Mouse (Mus musculus) heart, embryonic 10.5 days (tissue): Measurements from ENCODE around the gene Nr2f2. TPM values are rescaled to one million over a fixed set of nuclear protein-coding genes. Genes with fewer than 3 reads are reported as not detected.

Source experiments
- DNase-seq: peaks from one replicate; pipeline ENCODE4 v3.0.0-alpha.2; 2017; ENCODE audit warnings: low spot score
- H3K27ac ChIP-seq: fragments of 300-500 bp; sonication (generic); 2 replicates; pipeline ENCODE4 v1.5.1; 2016; ENCODE audit warnings: mild to moderate bottlenecking
- H3K27me3 ChIP-seq: fragments of 300-500 bp; sonication (generic); 2 replicates; pipeline ENCODE4 v1.6.1; 2016; ENCODE audit warnings: mild to moderate bottlenecking; ENCODE audit not compliant: poor library complexity, insufficient read depth, severe bottlenecking
- H3K36me3 ChIP-seq: fragments of 300-500 bp; sonication (generic); 2 replicates; pipeline ENCODE4 v1.6.1; 2016; ENCODE audit warnings: mild to moderate bottlenecking, moderate library complexity
- H3K4me1 ChIP-seq: fragments of 300-500 bp; sonication (generic); 2 replicates; pipeline ENCODE4 v1.6.1; 2016; ENCODE audit warnings: mild to moderate bottlenecking
- H3K4me3 ChIP-seq: fragments of 300-500 bp; sonication (generic); 2 replicates; pipeline ENCODE4 v1.5.1; 2016; ENCODE audit warnings: mild to moderate bottlenecking, moderate library complexity
- H3K9me3 ChIP-seq: fragments of 300-500 bp; sonication (generic); 2 replicates; pipeline ENCODE4 v1.6.1; 2016; ENCODE audit warnings: mild to moderate bottlenecking, moderate library complexity
- WGBS: fragments of 180-500 bp; shearing (Covaris S2); methylation state at CpG from one replicate; pipeline ENCODE4 v1.1.7; 2016; 5-methylcytosine and 5-hydroxymethylcytosine counted together
- polyA plus RNA-seq: library from polyadenylated mRNA; unstranded; fragments of >200 nt; fragmentation: Nextera tagmentation; extraction: Ambion mirVana; gene quantifications from 2 replicates; pipeline ENCODE4 v1.2.1, GENCODE M21; 2016

The Nr2f2 gene
- polyA plus RNA-seq, 1 experiment from 2014 or later: 48.0 TPM

DNA sequence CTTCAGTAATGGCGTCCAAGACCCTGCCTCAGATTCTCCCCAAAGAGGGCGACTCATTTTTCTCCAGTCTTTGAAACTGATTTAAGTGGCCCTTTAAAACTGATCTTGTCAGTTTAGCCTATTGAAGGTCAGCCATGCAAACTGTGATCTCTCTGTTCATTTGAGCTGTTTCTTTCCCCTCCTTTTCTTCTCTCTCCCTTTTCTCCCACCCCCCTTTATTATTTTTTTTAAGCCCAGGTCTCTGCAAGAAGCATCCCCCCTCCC is 11.2 kb downstream of the Nr2f2 start:
- Histone ChIP-seq H3K36me3 (peaks cover 27% of the 10 kb centered on the region), H3K27ac (peak overlapping the region; percentile 77)

DNA sequence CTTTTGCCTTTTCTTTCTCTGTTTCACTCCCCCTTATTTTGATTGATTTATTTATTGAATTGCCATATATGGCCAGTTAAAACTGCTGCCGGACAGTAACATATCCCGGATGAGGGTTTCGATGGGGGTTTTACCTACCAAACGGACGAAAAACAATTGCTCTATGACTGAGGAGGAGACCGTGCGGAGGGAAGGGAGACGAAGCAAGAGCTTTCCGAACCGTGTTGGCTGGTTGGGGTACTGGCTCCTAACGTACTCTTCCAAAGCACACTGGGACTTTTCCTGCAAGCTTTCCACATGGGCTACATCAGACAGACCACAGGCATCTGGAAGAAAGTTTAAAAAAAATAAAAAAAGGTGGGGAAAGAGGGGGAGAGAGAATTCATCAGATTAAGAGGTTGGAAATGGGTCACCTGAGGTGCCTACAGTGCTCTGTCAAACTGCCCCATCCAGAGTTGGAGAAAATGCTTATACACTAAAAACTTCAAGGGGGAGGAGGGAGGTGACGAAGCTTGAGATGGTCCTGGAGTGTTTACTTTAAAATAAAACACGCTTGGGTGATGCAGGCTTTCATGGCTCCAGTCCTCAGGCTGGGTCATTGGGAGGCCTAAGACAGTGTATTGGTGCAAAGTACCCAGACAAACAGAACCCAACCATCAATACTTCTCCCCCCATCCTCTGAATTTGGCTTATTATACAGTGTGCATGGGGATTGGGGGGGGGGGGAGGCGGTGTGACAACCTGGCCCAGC is 11.8 kb downstream of the Nr2f2 start:
- H3K27ac ChIP-seq: peak overlapping the region; percentile 77

More for the DNA sequence above, 11.2 kb downstream of the Nr2f2 start:
- peak overlapping the region; percentile 82 for H3K4me3 ChIP-seq
- H3K4me1 ChIP-seq: peaks cover 9% of the 10 kb centered on the region
- DNase-seq: no peak
- H3K9me3 ChIP-seq: no peaks in the 10 kb centered on the region
- 15% methylated on average over 2 of the region's 2 CpGs for WGBS
- peaks cover 40% of the 10 kb centered on the region for H3K27me3 ChIP-seq

GRCm38 (mm10) chr7:70353151-70353550 is 13.4 kb downstream of the Nr2f2 start:
- peaks cover 56% of the 10 kb centered on the region for H3K27me3 ChIP-seq

More for the DNA sequence above, 11.8 kb downstream of the Nr2f2 start:
- Histone ChIP-seq H3K4me1 (peaks cover 14% of the 10 kb centered on the region), H3K9me3 (no peaks in the 10 kb centered on the region), H3K36me3 (peaks cover 27% of the 10 kb centered on the region), H3K27me3 (peaks cover 44% of the 10 kb centered on the region), H3K4me3 (peak overlapping the region; percentile 82)
- no peak for DNase-seq
- 19% methylated on average over 14 of the region's 14 CpGs for WGBS

DNA sequence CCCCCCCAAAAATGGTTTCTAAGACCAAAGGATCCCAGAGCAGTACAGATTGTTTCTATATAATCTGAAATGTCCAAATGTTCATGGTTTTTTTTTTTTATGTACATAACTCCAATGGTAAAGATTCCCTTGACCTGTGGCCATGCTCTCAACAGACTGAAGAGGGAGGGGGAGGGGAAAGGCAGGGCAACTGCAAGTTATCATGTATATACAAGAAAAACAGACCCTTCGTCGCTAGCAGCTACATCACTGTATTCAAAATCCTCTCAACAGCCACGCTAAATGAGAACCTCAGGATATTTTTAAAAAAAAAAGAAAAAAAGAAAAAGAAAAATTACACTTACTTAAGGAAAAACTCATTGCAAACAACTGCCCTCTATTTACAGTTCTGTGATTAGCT is 13.9 kb downstream of the Nr2f2 start:
- Histone ChIP-seq H3K27me3 (peaks cover 56% of the 10 kb centered on the region), H3K27ac (peak overlapping the region; percentile 93; the same call in 1 of the 2 replicates), H3K4me1 (peaks cover 25% of the 10 kb centered on the region), H3K36me3 (peaks cover 20% of the 10 kb centered on the region), H3K9me3 (no peaks in the 10 kb centered on the region), H3K4me3 (peak overlapping the region; percentile 74)
- peak; percentile 73 for DNase-seq
- WGBS: 11% methylated on average over 3 of the region's 3 CpGs

More at GRCm38 (mm10) chr7:70353151-70353550, 13.4 kb downstream of the Nr2f2 start:
- peaks cover 25% of the 10 kb centered on the region for H3K36me3 ChIP-seq
- DNase-seq: no peak
- H3K27ac ChIP-seq: no peak overlapping the region
- peak overlapping the region; percentile 74 for H3K4me3 ChIP-seq
- H3K9me3 ChIP-seq: no peaks in the 10 kb centered on the region
- peaks cover 25% of the 10 kb centered on the region for H3K4me1 ChIP-seq
- WGBS: 25% methylated on average over 4 of the region's 4 CpGs

GRCm38 (mm10) chr7:70351981-70352560 is 14.5 kb downstream of the Nr2f2 start:
- Histone ChIP-seq H3K36me3 (peaks cover 15% of the 10 kb centered on the region), H3K27me3 (peaks cover 56% of the 10 kb centered on the region), H3K27ac (peak overlapping the region; percentile 93), H3K9me3 (no peaks in the 10 kb centered on the region), H3K4me1 (peaks cover 29% of the 10 kb centered on the region), H3K4me3 (peak overlapping the region; percentile 74)
- WGBS: 0% methylated on average over 1 of the region's 1 CpGs
- DNase-seq: no peak

DNA sequence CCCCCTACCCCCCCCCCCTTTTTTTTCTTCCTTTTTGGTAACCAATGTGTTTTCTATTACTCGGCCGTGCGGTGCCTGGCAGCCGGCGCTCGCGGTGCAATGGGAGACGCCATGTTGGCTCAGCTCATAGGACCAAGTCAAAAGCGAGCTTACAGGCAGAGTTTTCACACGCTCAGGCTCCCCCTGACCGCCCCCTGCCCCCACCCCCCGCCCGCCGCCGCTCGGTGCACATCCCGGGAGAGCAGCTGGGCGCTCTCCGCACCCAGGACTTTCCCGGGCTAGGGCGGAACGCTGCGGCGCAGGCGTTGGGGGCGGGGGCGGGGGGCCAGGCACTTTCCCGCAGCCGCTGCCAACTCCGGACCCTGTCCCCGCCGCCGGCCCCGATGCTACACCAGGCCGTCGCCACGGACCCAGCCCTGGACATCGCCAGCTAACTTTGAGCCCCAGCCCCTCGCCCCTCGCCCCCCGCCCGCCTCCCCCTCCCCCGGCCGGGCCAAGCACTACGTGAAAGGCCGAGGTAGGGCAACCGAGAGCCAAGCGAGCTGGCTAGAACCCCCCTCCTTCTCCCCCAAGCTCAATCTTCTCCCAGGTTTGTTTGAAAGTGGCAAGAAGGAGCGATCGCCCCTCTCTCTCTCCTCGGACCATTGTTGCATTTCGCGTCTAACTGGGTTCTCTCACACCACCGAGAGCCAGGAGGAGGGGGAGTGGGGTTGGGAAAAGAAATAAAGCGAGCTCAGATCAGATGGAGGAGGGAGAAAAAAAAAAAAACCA is 15.6 kb downstream of the Nr2f2 start:
- Histone ChIP-seq H3K9me3 (no peaks in the 10 kb centered on the region), H3K4me3 (peak overlapping the region; percentile 74), H3K27ac (peak overlapping the region; percentile 93), H3K4me1 (peaks cover 35% of the 10 kb centered on the region), H3K36me3 (peaks cover 6% of the 10 kb centered on the region), H3K27me3 (peaks cover 56% of the 10 kb centered on the region)
- WGBS: under 1% methylated on average over 52 of the region's 55 CpGs
- peak; percentile 82 for DNase-seq

- Histone ChIP-seq H3K36me3 (peaks cover 3% of the 10 kb centered on the region; the same call in 1 of the 2 replicates), H3K9me3 (no peaks in the 10 kb centered on the region), H3K4me1 (peaks cover 37% of the 10 kb centered on the region), H3K27me3 (peaks cover 56% of the 10 kb centered on the region), H3K4me3 (peak overlapping the region; percentile 74), H3K27ac (peak overlapping the region; percentile 93)
- DNase-seq: peak; percentile 71
- 7% methylated on average over 20 of the region's 20 CpGs for WGBS
Measured at GRCm38 (mm10) chr7:70349981-70350670, 16.4 kb downstream of the Nr2f2 start.

- Histone ChIP-seq H3K4me1 (peaks cover 44% of the 10 kb centered on the region), H3K27me3 (peaks cover 59% of the 10 kb centered on the region), H3K9me3 (no peaks in the 10 kb centered on the region), H3K36me3 (no peaks in the 10 kb centered on the region), H3K4me3 (peak overlapping the region; percentile 74; the same call in 1 of the 2 replicates), H3K27ac (peak overlapping the region; percentile 93; the same call in 1 of the 2 replicates)
- DNase-seq: peak; percentile 73
- WGBS: 6% methylated on average over 11 of the region's 11 CpGs
Measured at GRCm38 (mm10) chr7:70348977-70349615, 17.4 kb downstream of the Nr2f2 start.

DNA sequence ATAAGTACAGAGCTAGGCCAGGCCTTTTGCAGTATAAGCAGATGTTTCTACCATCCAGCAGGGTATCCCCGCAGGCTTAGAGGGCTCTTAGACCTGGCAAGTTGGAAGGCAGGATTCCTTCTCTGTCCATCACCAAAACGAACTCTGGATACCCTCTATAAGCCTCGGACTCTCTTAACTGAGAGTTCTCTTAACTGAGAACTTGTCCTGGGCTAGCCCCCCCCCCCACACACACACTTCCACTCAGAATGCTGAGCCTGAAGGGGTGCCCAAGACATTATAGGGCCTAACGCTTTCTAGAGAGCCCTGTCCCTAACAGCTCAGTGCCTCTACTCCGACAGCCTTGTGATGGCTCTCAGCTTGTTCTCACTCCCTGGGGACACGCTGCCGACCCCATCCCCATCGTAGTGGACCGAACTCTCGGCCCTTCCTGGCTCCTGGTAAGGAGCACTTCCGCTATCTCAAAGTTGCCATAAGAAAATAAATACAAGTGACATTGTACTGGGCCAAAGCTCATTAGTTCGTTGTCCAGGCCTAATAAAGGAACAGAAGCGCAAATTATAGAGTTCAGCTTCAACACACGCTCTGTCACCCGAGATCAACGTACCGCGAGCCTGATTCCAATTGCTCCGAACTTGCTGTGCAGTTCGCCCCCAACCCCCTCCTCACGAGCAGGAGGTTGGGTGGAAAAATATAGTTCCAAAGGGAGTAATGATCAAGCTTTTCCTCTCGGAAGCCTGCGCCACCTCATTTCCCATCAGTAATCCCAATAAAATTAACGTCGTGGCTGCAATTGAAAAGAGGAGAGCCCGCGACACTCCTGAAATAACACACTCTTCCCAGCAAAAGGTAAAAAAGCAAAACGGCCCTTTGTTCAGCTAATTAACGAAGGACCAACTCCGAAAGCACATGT is 18.2 kb downstream of the Nr2f2 start:
- Histone ChIP-seq H3K27ac (peak overlapping the region; percentile 79; the same call in 1 of the 2 replicates), H3K9me3 (no peaks in the 10 kb centered on the region), H3K27me3 (peaks cover 67% of the 10 kb centered on the region), H3K4me3 (peak overlapping the region; percentile 74), H3K36me3 (no peaks in the 10 kb centered on the region), H3K4me1 (peaks cover 44% of the 10 kb centered on the region)
- peak; percentile 74 for DNase-seq
- 7% methylated on average over 30 of the region's 30 CpGs for WGBS

DNA sequence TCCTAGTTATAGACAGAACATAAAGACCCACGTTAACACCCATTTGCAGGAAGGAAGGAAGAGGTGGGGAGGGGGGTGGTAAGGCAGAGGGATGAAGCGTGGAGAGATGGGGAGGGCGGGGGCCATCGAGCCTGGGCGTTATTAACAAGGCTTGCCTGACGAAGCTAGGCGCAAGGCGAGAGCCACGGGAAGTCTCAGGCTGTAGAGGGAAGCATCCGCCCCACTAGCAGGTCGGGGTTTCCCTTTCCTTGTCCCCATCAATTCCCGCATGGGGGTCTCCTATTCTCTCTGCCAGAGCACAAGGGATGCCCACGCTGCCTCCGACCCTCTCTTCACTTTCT is 18.9 kb downstream of the Nr2f2 start:
- WGBS: 15% methylated on average over 14 of the region's 14 CpGs
- no peaks in the 10 kb centered on the region for H3K36me3 ChIP-seq
- H3K4me1 ChIP-seq: peaks cover 44% of the 10 kb centered on the region
- peak overlapping the region; percentile 22; the same call in 1 of the 2 replicates for H3K4me3 ChIP-seq
- H3K27me3 ChIP-seq: peaks cover 74% of the 10 kb centered on the region
- H3K27ac ChIP-seq: peak overlapping the region; percentile 79
- peak; percentile 43 for DNase-seq
- no peaks in the 10 kb centered on the region for H3K9me3 ChIP-seq

DNA sequence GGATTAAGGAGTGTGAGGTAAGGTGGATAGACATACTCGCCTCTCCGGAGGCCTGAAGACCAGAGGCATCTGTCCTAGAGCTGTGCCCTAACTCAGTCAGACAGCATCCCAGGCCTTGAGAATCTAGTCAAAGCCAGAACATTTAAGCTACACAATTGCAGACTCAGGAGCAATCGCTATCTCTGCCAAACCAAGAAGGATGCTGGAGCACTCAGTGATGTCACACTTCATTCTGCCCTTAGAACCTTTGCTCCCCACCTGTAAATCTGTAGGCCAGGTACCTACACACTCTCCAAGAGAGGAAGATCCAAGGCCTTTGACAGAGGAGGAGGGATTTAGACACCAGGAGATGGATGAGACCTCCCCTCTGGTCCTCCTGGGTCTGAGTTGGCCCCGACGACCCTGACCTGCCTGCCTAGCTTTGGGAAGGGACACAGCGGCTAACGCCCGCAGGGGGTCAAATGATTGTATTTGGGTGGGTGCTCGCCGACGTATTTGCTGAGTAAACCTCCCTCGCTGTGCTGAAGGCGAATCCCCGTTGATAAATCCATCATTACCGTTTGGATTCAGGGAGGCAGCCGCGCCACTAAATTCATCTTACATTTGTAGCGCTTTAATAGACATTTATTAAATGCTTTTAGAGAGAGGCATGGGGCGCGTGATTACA is 19.5 kb downstream of the Nr2f2 start:
- Histone ChIP-seq H3K27me3 (peaks cover 77% of the 10 kb centered on the region), H3K4me3 (peak overlapping the region; percentile 22; the same call in 1 of the 2 replicates), H3K27ac (peak overlapping the region; percentile 79), H3K4me1 (peaks cover 44% of the 10 kb centered on the region), H3K9me3 (no peaks in the 10 kb centered on the region), H3K36me3 (no peaks in the 10 kb centered on the region)
- DNase-seq: peak; percentile 69
- WGBS: 12% methylated on average over 20 of the region's 20 CpGs
